Mouse (Mus musculus): Measurements from ENCODE around the gene Dnah2. TPM values are rescaled to one million over a fixed set of nuclear protein-coding genes. Genes with fewer than 3 reads are reported as not detected.

The Dnah2 gene
- polyA plus RNA-seq, 1 experiment from 2014 or later: 0.52 TPM

DNA sequence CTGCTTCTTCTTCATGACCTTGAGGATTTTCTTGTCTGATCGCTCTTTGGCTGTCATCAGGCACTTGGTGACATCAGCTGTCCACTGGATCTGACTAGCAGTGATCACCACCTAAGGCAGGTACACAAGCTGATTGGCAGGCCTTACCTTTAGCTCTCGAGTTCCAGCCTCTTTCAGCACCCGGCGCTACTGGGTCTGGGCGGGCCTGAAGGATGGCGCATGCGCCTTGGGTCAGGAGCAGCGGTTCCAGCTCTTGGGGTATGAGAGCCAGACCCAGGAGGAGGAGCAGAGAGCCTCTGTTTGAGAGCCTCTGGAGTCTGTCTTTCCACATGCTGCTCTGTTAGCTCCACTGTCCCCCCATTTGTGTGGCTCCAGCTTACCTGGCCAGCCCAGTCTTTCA, 71.3 kb downstream of the Dnah2 start:
- ATAC-seq (replicated peaks; ENCODE audit: low FRiP score) (no peak), DNase-seq (ENCODE audit: low spot score) (no peak)
- H3K36me3 ChIP-seq (ENCODE audit: control insufficient read depth, insufficient read depth, low read length): no peaks in the 10 kb centered on the region
- H3K4me2 ChIP-seq: no peak overlapping the region
- H3K27me3 ChIP-seq (replicated peaks; ENCODE audit: control insufficient read depth, insufficient read depth, low read length): no peaks in the 10 kb centered on the region; the same call in 1 of the 2 replicates
- H3K27ac ChIP-seq (ENCODE audit: low read depth, low read length): no peak overlapping the region
- peaks cover 6% of the 10 kb centered on the region; the same call in 1 of the 2 replicates for H3K4me1 ChIP-seq (replicated peaks; ENCODE audit: control insufficient read depth, insufficient read depth, low read length)
- WGBS: 85% methylated on average over 8 of the region's 8 CpGs
- H3K9ac ChIP-seq (ENCODE audit: low read depth, low read length): no peak overlapping the region
- H3K9me3 ChIP-seq (ENCODE audit: control insufficient read depth, low read length): no peaks in the 10 kb centered on the region
- no peak overlapping the region for H3K4me3 ChIP-seq (ENCODE audit: low read depth, low read length)

DNA sequence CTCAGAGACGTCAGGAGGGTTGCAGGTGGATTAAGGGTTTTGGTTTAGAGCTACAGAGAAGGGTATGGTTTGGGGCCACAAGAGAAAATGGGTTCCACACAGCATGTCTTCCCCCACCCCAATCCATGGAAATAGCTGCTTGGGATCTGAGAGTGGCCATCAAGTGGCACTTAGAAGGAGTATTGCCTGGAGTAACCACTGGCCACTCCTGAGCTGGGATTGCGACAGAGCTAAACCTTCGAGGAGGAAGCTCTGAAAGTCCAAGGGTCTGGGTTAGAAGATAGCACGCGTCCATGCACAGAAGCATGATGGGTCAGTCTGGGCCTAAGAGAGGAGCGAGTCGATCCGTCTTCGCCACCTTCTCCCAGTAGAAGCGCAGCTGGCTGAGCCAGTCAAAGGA, 72.1 kb downstream of the Dnah2 start:
- no peak overlapping the region for H3K4me2 ChIP-seq
- H3K4me3 ChIP-seq (ENCODE audit: low read depth, low read length): no peak overlapping the region
- no peak for DNase-seq (ENCODE audit: low spot score)
- H3K9ac ChIP-seq (ENCODE audit: low read depth, low read length): no peak overlapping the region
- no peaks in the 10 kb centered on the region for H3K36me3 ChIP-seq (ENCODE audit: control insufficient read depth, insufficient read depth, low read length)
- H3K27me3 ChIP-seq (replicated peaks; ENCODE audit: control insufficient read depth, insufficient read depth, low read length): no peaks in the 10 kb centered on the region; the same call in 1 of the 2 replicates
- no peaks in the 10 kb centered on the region for H3K9me3 ChIP-seq (ENCODE audit: control insufficient read depth, low read length)
- 78% methylated on average over 10 of the region's 10 CpGs for WGBS
- peaks cover 6% of the 10 kb centered on the region; the same call in 1 of the 2 replicates for H3K4me1 ChIP-seq (replicated peaks; ENCODE audit: control insufficient read depth, insufficient read depth, low read length)
- no peak overlapping the region for H3K27ac ChIP-seq (ENCODE audit: low read depth, low read length)
- no peak for ATAC-seq (replicated peaks; ENCODE audit: low FRiP score)

DNA sequence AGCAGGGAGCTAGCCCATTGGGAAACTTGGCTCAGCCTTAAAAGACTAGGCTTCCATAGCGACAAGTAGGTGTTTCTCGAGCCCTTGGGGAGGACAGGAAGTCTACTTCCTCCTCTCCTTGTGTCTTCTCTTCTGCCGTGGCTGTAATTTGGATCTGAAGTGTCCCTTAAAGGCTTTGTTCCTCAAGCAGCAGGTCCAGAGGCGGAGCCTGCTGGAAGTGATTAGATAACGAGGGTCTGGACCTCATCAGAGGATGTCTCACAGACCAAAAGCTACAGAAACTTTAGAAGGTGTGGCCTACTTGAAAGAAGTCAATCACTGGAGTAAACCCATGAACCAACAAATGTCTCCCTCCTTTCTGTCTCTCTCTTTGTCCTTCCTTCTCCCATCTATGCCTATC, 74.2 kb downstream of the Dnah2 start:
- WGBS: 14% methylated on average over 5 of the region's 5 CpGs
- H3K9ac ChIP-seq (ENCODE audit: low read depth, low read length): no peak overlapping the region
- H3K4me2 ChIP-seq: no peak overlapping the region
- H3K9me3 ChIP-seq (ENCODE audit: control insufficient read depth, low read length): no peaks in the 10 kb centered on the region
- no peaks in the 10 kb centered on the region; the same call in 1 of the 2 replicates for H3K27me3 ChIP-seq (replicated peaks; ENCODE audit: control insufficient read depth, insufficient read depth, low read length)
- no peaks in the 10 kb centered on the region for H3K36me3 ChIP-seq (ENCODE audit: control insufficient read depth, insufficient read depth, low read length)
- H3K4me3 ChIP-seq (ENCODE audit: low read depth, low read length): no peak overlapping the region
- H3K27ac ChIP-seq (ENCODE audit: low read depth, low read length): no peak overlapping the region
- no peak for DNase-seq (ENCODE audit: low spot score)
- ATAC-seq (replicated peaks; ENCODE audit: low FRiP score): no peak
- H3K4me1 ChIP-seq (replicated peaks; ENCODE audit: control insufficient read depth, insufficient read depth, low read length): peaks cover 6% of the 10 kb centered on the region; the same call in 1 of the 2 replicates

DNA sequence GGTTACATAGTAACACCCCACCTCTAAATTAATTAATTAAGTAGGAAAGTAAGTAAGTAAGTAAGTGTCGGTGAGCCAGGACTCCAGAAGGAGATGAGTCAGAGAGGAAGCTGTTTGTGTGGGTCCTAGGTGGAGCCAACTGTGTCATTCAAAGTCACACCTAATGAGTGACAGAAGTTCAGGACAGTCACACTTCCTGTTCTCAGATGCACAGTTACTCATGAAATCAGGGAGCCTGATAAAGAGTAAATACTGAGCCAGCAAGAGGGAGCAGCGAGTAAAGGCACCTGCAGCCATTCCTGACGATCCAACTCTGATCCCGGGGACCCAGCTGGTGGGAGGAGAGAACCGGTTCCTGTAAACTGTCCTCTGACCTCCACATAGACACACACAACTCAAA, 76.2 kb downstream of the Dnah2 start:
- Histone ChIP-seq H3K9me3 (ENCODE audit: control insufficient read depth, low read length) (no peaks in the 10 kb centered on the region), H3K4me2 (no peak overlapping the region), H3K27me3 (replicated peaks; ENCODE audit: control insufficient read depth, insufficient read depth, low read length) (no peaks in the 10 kb centered on the region; the same call in 1 of the 2 replicates), H3K4me3 (ENCODE audit: low read depth, low read length) (no peak overlapping the region), H3K4me1 (replicated peaks; ENCODE audit: control insufficient read depth, insufficient read depth, low read length) (peaks cover 6% of the 10 kb centered on the region; the same call in 1 of the 2 replicates), H3K9ac (ENCODE audit: low read depth, low read length) (no peak overlapping the region), H3K27ac (ENCODE audit: low read depth, low read length) (no peak overlapping the region), H3K36me3 (ENCODE audit: control insufficient read depth, insufficient read depth, low read length) (no peaks in the 10 kb centered on the region)
- DNase-seq (ENCODE audit: low spot score) (no peak), ATAC-seq (replicated peaks; ENCODE audit: low FRiP score) (no peak)
- 48% methylated on average over 5 of the region's 5 CpGs for WGBS

DNA sequence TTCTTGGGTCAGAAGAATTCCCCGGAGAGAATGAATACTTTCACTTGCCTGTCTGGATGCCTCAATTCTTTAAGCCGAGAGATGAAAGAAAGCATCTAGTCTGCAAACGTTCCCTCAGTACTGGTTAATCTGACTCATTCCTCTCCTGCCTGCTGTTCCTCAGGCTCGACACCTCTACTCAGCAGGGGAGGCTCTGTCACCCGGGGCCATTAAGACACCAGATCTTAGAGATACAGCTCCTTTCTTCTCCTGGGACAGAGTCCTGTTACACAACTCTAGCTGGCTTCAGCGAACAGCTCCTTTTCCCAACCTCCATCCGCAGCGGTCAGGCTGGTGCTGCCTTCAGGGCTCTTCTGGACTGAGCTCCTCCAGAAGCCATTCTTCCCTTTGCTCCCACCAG, 77.4 kb downstream of the Dnah2 start:
- no peaks in the 10 kb centered on the region; the same call in 1 of the 2 replicates for H3K27me3 ChIP-seq (replicated peaks; ENCODE audit: control insufficient read depth, insufficient read depth, low read length)
- no peak overlapping the region for H3K4me3 ChIP-seq (ENCODE audit: low read depth, low read length)
- no peak overlapping the region for H3K4me2 ChIP-seq
- H3K27ac ChIP-seq (ENCODE audit: low read depth, low read length): no peak overlapping the region
- H3K9ac ChIP-seq (ENCODE audit: low read depth, low read length): no peak overlapping the region
- H3K4me1 ChIP-seq (replicated peaks; ENCODE audit: control insufficient read depth, insufficient read depth, low read length): peaks cover 6% of the 10 kb centered on the region; the same call in 1 of the 2 replicates
- H3K36me3 ChIP-seq (ENCODE audit: control insufficient read depth, insufficient read depth, low read length): no peaks in the 10 kb centered on the region
- WGBS: 23% methylated on average over 8 of the region's 8 CpGs
- no peaks in the 10 kb centered on the region for H3K9me3 ChIP-seq (ENCODE audit: control insufficient read depth, low read length)
- DNase-seq (ENCODE audit: low spot score) (no peak), ATAC-seq (replicated peaks; ENCODE audit: low FRiP score) (no peak)

DNA sequence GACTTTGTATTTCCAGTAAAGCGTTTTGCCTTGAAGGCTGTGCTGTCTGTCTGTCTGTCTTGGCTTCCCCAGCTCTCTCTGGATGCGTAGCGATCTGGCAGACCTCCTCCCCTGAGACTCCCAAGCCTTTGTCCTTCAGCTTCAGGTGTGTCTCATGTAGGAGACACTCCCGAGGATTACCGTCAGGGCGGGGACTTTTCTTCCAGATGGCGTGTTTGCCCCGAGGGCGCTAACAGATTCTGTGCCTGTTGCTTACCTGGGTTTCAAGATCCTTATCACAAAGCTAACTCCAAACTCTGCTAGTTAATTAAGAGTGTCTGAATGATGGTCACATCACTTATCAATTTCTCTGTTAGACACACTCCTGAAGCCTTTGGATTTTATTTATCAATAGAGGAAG, 79.6 kb downstream of the Dnah2 start:
- Histone ChIP-seq H3K27ac (ENCODE audit: low read depth, low read length) (no peak overlapping the region), H3K4me3 (ENCODE audit: low read depth, low read length) (no peak overlapping the region), H3K27me3 (replicated peaks; ENCODE audit: control insufficient read depth, insufficient read depth, low read length) (peaks cover 2% of the 10 kb centered on the region; the same call in 1 of the 2 replicates), H3K36me3 (ENCODE audit: control insufficient read depth, insufficient read depth, low read length) (no peaks in the 10 kb centered on the region), H3K9ac (ENCODE audit: low read depth, low read length) (no peak overlapping the region), H3K4me2 (no peak overlapping the region), H3K4me1 (replicated peaks; ENCODE audit: control insufficient read depth, insufficient read depth, low read length) (peaks cover under 1% of the 10 kb centered on the region; the same call in 1 of the 2 replicates), H3K9me3 (ENCODE audit: control insufficient read depth, low read length) (no peaks in the 10 kb centered on the region)
- ATAC-seq (replicated peaks; ENCODE audit: low FRiP score) (no peak), DNase-seq (ENCODE audit: low spot score) (no peak)
- WGBS: 72% methylated on average over 9 of the region's 9 CpGs

DNA sequence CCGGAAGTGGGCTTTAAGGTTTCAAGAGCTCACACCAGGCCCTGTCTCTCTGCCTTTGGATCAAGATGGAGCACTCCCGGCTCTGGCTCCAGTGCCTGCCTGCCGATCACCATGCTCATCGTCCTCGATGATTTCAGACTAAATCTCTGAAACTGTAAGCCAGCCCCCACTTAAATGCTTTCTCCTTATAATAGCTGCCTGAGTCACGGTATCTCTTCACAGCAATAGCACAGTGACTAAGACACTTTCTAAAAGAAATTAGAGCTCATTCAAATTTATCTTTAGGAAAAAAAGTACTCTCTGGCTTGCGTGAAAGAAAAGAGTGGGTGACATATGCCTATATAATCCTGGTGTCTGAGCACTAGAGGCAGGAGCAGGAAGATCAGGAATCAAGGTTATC, 84.9 kb downstream of the Dnah2 start:
- DNase-seq (ENCODE audit: low spot score) (no peak), ATAC-seq (replicated peaks; ENCODE audit: low FRiP score) (no peak)
- Histone ChIP-seq H3K4me1 (replicated peaks; ENCODE audit: control insufficient read depth, insufficient read depth, low read length) (peaks cover 5% of the 10 kb centered on the region), H3K27ac (ENCODE audit: low read depth, low read length) (no peak overlapping the region), H3K4me2 (no peak overlapping the region), H3K27me3 (replicated peaks; ENCODE audit: control insufficient read depth, insufficient read depth, low read length) (0 out of 2 replicates have a peak, but pooled peaks cover 2% of the 10 kb centered on the region), H3K9me3 (ENCODE audit: control insufficient read depth, low read length) (no peaks in the 10 kb centered on the region), H3K9ac (ENCODE audit: low read depth, low read length) (no peak overlapping the region), H3K4me3 (ENCODE audit: low read depth, low read length) (no peak overlapping the region), H3K36me3 (ENCODE audit: control insufficient read depth, insufficient read depth, low read length) (no peaks in the 10 kb centered on the region)
- 93% methylated on average over 7 of the region's 7 CpGs for WGBS

DNA sequence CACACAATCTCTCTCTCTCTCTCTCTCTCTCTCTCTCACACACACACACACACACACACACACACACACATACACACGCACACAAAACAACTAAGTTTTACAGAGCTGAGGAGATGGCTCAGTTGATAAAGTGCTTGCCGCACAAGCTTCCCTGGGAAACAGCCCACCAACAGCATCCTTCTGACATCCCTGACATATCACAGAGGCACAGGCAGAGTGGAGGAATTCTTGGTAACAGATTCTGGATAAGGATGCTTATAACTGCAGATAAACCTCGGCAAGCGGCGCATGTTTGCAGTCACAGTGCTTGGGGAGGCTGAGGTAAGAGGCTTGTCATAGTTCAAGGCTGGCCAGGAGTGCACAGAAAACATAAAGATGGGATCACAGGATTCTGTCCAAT, 87.3 kb downstream of the Dnah2 start:
- H3K9ac ChIP-seq (ENCODE audit: low read depth, low read length): no peak overlapping the region
- DNase-seq (ENCODE audit: low spot score) (no peak), ATAC-seq (replicated peaks; ENCODE audit: low FRiP score) (no peak)
- no peaks in the 10 kb centered on the region for H3K9me3 ChIP-seq (ENCODE audit: control insufficient read depth, low read length)
- H3K4me2 ChIP-seq: no peak overlapping the region
- H3K27ac ChIP-seq (ENCODE audit: low read depth, low read length): no peak overlapping the region
- peaks cover 16% of the 10 kb centered on the region for H3K4me1 ChIP-seq (replicated peaks; ENCODE audit: control insufficient read depth, insufficient read depth, low read length)
- 0 out of 2 replicates have a peak, but pooled peaks cover 2% of the 10 kb centered on the region for H3K27me3 ChIP-seq (replicated peaks; ENCODE audit: control insufficient read depth, insufficient read depth, low read length)
- no peak overlapping the region for H3K4me3 ChIP-seq (ENCODE audit: low read depth, low read length)
- 19% methylated on average over 5 of the region's 5 CpGs for WGBS
- no peaks in the 10 kb centered on the region for H3K36me3 ChIP-seq (ENCODE audit: control insufficient read depth, insufficient read depth, low read length)

DNA sequence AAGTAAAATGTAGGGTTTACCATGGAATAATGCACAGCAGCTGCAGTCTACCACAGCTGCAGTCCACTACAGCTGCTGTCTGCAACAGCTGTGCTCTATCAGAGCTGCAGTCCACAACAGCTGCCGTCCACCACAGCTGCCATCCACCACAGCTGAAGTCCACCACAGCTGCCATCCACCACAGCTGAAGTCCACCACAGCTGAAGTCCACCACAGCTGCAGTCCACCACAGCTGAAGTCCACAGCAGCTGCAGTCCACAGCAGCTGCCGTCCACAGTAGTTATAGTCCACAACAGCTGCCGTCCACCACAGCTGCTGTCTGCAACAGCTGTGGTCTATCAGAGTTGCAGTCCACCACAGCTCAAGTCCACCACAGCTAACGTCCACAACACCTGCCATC, 89.0 kb downstream of the Dnah2 start:
- DNase-seq (ENCODE audit: low spot score) (no peak), ATAC-seq (replicated peaks; ENCODE audit: low FRiP score) (no peak)
- WGBS: 56% methylated on average over 4 of the region's 4 CpGs
- H3K4me2 ChIP-seq: no peak overlapping the region
- H3K4me1 ChIP-seq (replicated peaks; ENCODE audit: control insufficient read depth, insufficient read depth, low read length): peaks cover 18% of the 10 kb centered on the region
- H3K27me3 ChIP-seq (replicated peaks; ENCODE audit: control insufficient read depth, insufficient read depth, low read length): no peaks in the 10 kb centered on the region
- H3K27ac ChIP-seq (ENCODE audit: low read depth, low read length): no peak overlapping the region
- no peaks in the 10 kb centered on the region for H3K9me3 ChIP-seq (ENCODE audit: control insufficient read depth, low read length)
- no peak overlapping the region for H3K4me3 ChIP-seq (ENCODE audit: low read depth, low read length)
- H3K9ac ChIP-seq (ENCODE audit: low read depth, low read length): no peak overlapping the region
- no peaks in the 10 kb centered on the region for H3K36me3 ChIP-seq (ENCODE audit: control insufficient read depth, insufficient read depth, low read length)
